Comparison of ENCODE assay signal across 9 mouse cellular contexts in genomic region chr10:80343425-80343895, GRCm38 (mm10). TPM values are rescaled to one million over a fixed set of nuclear protein-coding genes. Genes with fewer than 3 reads are reported as not detected.
DNase-seq lines count a peak whose midpoint lies in the region; ATAC-seq and TF ChIP-seq lines count a peak whose summit lies in the region.
"Had no signal": no experiment of that assay in that cellular context is flagged by ENCODE, and none has a peak within 500 bp of the region (broad histone marks: within the 10 kb centered on the region; RNA-seq: fewer than 3 reads in every experiment).

No protein-coding gene starts in this region.

- no peak for TF ChIP-seq POLR2A in ES-Bruce4 (IDR thresholded peaks at IDR 0.05; ENCODE audit: insufficient read depth, low read length)

- no peak overlapping the region for H3K27ac ChIP-seq in ES-Bruce4 (ENCODE audit: insufficient read depth, low read length)
- no peak overlapping the region; the same call in 1 of the 2 replicates for H3K27ac ChIP-seq in heart, embryonic 16.5 days (ENCODE audit: low read length)
- peak overlapping the region; percentile 91 for H3K27ac ChIP-seq in liver, postnatal 0 days (ENCODE audit: low read depth)

- TF ChIP-seq CTCF in ES-Bruce4 (IDR thresholded peaks at IDR 0.05; ENCODE audit: low read depth, low read length), result no peak
- no peak for TF ChIP-seq CTCF in liver, postnatal 0 days (IDR thresholded peaks at IDR 0.05; ENCODE audit: low read depth)

- 40% methylated on average over 13 of the region's 13 CpGs for WGBS in heart, embryonic 16.5 days
- WGBS in liver, postnatal 0 days (ENCODE audit: insufficient replicate concordance), result 26% methylated on average over 11 of the region's 13 CpGs

- H3K4me3 ChIP-seq in ES-Bruce4 (ENCODE audit: low read depth, low read length), result peak overlapping the region; percentile 38
- H3K4me3 ChIP-seq in heart, embryonic 16.5 days (ENCODE audit: low read length), result peak overlapping the region; percentile 30
- peak overlapping the region; percentile 36 for H3K4me3 ChIP-seq in liver, postnatal 0 days (ENCODE audit: low read depth, low read length)

- peaks cover 4% of the 10 kb centered on the region for H3K4me1 ChIP-seq in ES-Bruce4 (ENCODE audit: control insufficient read depth, insufficient read depth, low read length)
- peaks cover 32% of the 10 kb centered on the region for H3K4me1 ChIP-seq in heart, embryonic 16.5 days (ENCODE audit: control insufficient read depth, insufficient read depth, low read length)
- peaks cover 66% of the 10 kb centered on the region for H3K4me1 ChIP-seq in liver, postnatal 0 days (ENCODE audit: insufficient read depth)

- peak overlapping the region; percentile 61 for H3K4me2 ChIP-seq in heart, embryonic 16.5 days (ENCODE audit: low read depth, low read length)
- peak overlapping the region; percentile 76 for H3K4me2 ChIP-seq in liver, postnatal 0 days (ENCODE audit: low read depth, low read length)

- no peak overlapping the region for H3K9ac ChIP-seq in ES-Bruce4 (ENCODE audit: low read depth, poor library complexity, severe bottlenecking)
- no peak overlapping the region for H3K9ac ChIP-seq in heart, embryonic 16.5 days (ENCODE audit: low read length)
- H3K9ac ChIP-seq in liver, postnatal 0 days (replicated peaks), result peak overlapping the region; percentile 19; the same call in 1 of the 2 replicates

- TF ChIP-seq EP300 in ES-Bruce4 (IDR thresholded peaks at IDR 0.05; ENCODE audit: insufficient read depth, low read depth, low read length), result no peak
- no peak for TF ChIP-seq EP300 in liver, postnatal 0 days (IDR thresholded peaks at IDR 0.05; ENCODE audit: low read depth)

- H3K36me3 ChIP-seq in ES-Bruce4 (ENCODE audit: control insufficient read depth, insufficient read depth, low read length, poor library complexity, severe bottlenecking), result no peaks in the 10 kb centered on the region
- no peaks in the 10 kb centered on the region for H3K36me3 ChIP-seq in heart, embryonic 16.5 days (ENCODE audit: control insufficient read depth, insufficient read depth)
- H3K36me3 ChIP-seq in liver, postnatal 0 days (replicated peaks; ENCODE audit: insufficient read depth, low read length), result no peaks in the 10 kb centered on the region

- no peaks in the 10 kb centered on the region for H3K9me3 ChIP-seq in ES-Bruce4 (replicated peaks; ENCODE audit: control insufficient read depth, insufficient read depth, low read length, poor library complexity, severe bottlenecking)
- no peaks in the 10 kb centered on the region for H3K9me3 ChIP-seq in heart, embryonic 16.5 days (replicated peaks; ENCODE audit: control insufficient read depth, low read length)
- no peaks in the 10 kb centered on the region for H3K9me3 ChIP-seq in liver, postnatal 0 days (ENCODE audit: low read length)

- DNase-seq in heart, adult 11 months, result peak; percentile 95
- DNase-seq in heart, adult 18-20 months, result no peak
- no peak for DNase-seq in liver, postnatal 0 days
- DNase-seq in right cerebral cortex, postnatal 36 days (ENCODE audit: low spot score in 2 of 2), result no peak
- no peak for DNase-seq in retina, postnatal 1 day
- DNase-seq in testis, postnatal 10 days (ENCODE audit: low spot score), result no peak

- no peaks in the 10 kb centered on the region for H3K27me3 ChIP-seq in ES-Bruce4 (ENCODE audit: control insufficient read depth, insufficient read depth, low read length, poor library complexity, severe bottlenecking)
- peaks cover 62% of the 10 kb centered on the region for H3K27me3 ChIP-seq in heart, embryonic 16.5 days (ENCODE audit: control insufficient read depth, insufficient read depth, low read length)
- peaks cover 55% of the 10 kb centered on the region for H3K27me3 ChIP-seq in liver, postnatal 0 days (ENCODE audit: insufficient read depth, low read length)

- peak; percentile 1; the same call in 1 of the 2 replicates for ATAC-seq in heart, embryonic 16.5 days (replicated peaks; ENCODE audit: extremely low read depth, insufficient read depth, low FRiP score)
- 0 out of 2 replicates have a peak, but pooled peaks have one; percentile 4 for ATAC-seq in liver, postnatal 0 days

RNA-seq across cellular contexts. Expression of gene Adamtsl5, which starts 4.8 kb away (rescaled TPM):
- total RNA-seq in heart, adult 18-20 months (2021), result 10 to 100 TPM; 75.6 to 80.1 TPM
- polyA plus RNA-seq in ES-Bruce4 (2011; ENCODE audit: insufficient read depth, insufficient read length, low read depth, missing spikeins), result 3.8 and 5.4 TPM in 2 replicates
- 15.5 and 16.0 TPM in 2 replicates for polyA plus RNA-seq in heart, embryonic 16.5 days (2015; fragmentation: Nextera tagmentation; extraction: Ambion mirVana)
- 1.5 and 1.8 TPM in 2 replicates for polyA plus RNA-seq in liver, postnatal 0 days (2015; fragmentation: Nextera tagmentation; extraction: Ambion mirVana)
- total RNA-seq: granulocyte monocyte progenitor cell, adult 5-6 weeks had no signal

RNA-seq across cellular contexts. Expression of gene Plk5, which starts 12.8 kb away (rescaled TPM):
- total RNA-seq in heart, adult 18-20 months (2021), result 1 to 10 TPM in 1 of 2 experiments, under 1 TPM in 1; 0.69 to 1.2 TPM
- 11.1 and 12.6 TPM in 2 replicates for polyA plus RNA-seq in ES-Bruce4 (2011; ENCODE audit: insufficient read depth, insufficient read length, low read depth, missing spikeins)
- 0.07 and 0.14 TPM in 2 replicates for polyA plus RNA-seq in heart, embryonic 16.5 days (2015; fragmentation: Nextera tagmentation; extraction: Ambion mirVana)
- 0.08 and 0.20 TPM in 2 replicates for polyA plus RNA-seq in liver, postnatal 0 days (2015; fragmentation: Nextera tagmentation; extraction: Ambion mirVana)
- total RNA-seq: granulocyte monocyte progenitor cell, adult 5-6 weeks had no signal

RNA-seq across cellular contexts. Expression of gene Reep6, which starts 13.7 kb away (rescaled TPM):
- total RNA-seq in heart, adult 18-20 months (2021), result 1 to 10 TPM; 4.8 to 5.3 TPM
- polyA plus RNA-seq in ES-Bruce4 (2011; ENCODE audit: insufficient read depth, insufficient read length, low read depth, missing spikeins), result 17.3 and 17.6 TPM in 2 replicates
- polyA plus RNA-seq in heart, embryonic 16.5 days (2015; fragmentation: Nextera tagmentation; extraction: Ambion mirVana), result 1.8 and 2.6 TPM in 2 replicates
- polyA plus RNA-seq in liver, postnatal 0 days (2015; fragmentation: Nextera tagmentation; extraction: Ambion mirVana), result 167 and 174 TPM in 2 replicates

RNA-seq across cellular contexts. Expression of gene Pcsk4, which starts 14.2 kb away (rescaled TPM):
- total RNA-seq in heart, adult 18-20 months (2021), result 1 to 10 TPM; 1.3 TPM
- polyA plus RNA-seq in ES-Bruce4 (2011; ENCODE audit: insufficient read depth, insufficient read length, low read depth, missing spikeins), result 2.8 and 3.1 TPM in 2 replicates
- 1.6 and 1.9 TPM in 2 replicates for polyA plus RNA-seq in heart, embryonic 16.5 days (2015; fragmentation: Nextera tagmentation; extraction: Ambion mirVana)
- 5.6 TPM in 2 replicates for polyA plus RNA-seq in liver, postnatal 0 days (2015; fragmentation: Nextera tagmentation; extraction: Ambion mirVana)

RNA-seq across cellular contexts. Expression of gene 2310011J03Rik, which starts 23.1 kb away (rescaled TPM):
- total RNA-seq in heart, adult 18-20 months (2021), result 10 to 100 TPM; 15.8 to 16.6 TPM
- 11.6 and 13.2 TPM in 2 replicates for polyA plus RNA-seq in ES-Bruce4 (2011; ENCODE audit: insufficient read depth, insufficient read length, low read depth, missing spikeins)
- 33.5 and 35.8 TPM in 2 replicates for polyA plus RNA-seq in heart, embryonic 16.5 days (2015; fragmentation: Nextera tagmentation; extraction: Ambion mirVana)
- 25.5 and 27.4 TPM in 2 replicates for polyA plus RNA-seq in liver, postnatal 0 days (2015; fragmentation: Nextera tagmentation; extraction: Ambion mirVana)

Comparison
In these comparisons a context has a peak if more than half of its experiments do, and no peak if none do; other contexts are left out.
1. RNA of gene Plk5, which starts 12.8 kb away (polyA plus RNA-seq): 11.1 to 12.6 TPM in ES-Bruce4; 0.08 to 0.20 TPM in liver, postnatal 0 days and 0.07 to 0.14 TPM in heart, embryonic 16.5 days; every median in the first group is over 10 times any median in the second.
2. Peak in every context shown above with its lines, with median percentiles within 50 percentile points of each other: H3K4me3 ChIP-seq.